Mouse (Mus musculus): ENCODE measurements around the gene Fam189b. TPM values are rescaled to one million over a fixed set of nuclear protein-coding genes. Genes with fewer than 3 reads are reported as not detected.

Gene Fam189b
- total RNA-seq, 2 experiments from 2014 or later: 13.4 to 16.4 TPM

GRCm38 (mm10) chr3:89165268-89165870 lies 17.6 kb upstream of the Fam189b start:
- DNase-seq: no peak

- no peak for DNase-seq
Observed at GRCm38 (mm10) chr3:89166945-89167344, 16.0 kb upstream of the Fam189b start.

- no peak for DNase-seq
Observed at GRCm38 (mm10) chr3:89174844-89175243, 8.1 kb upstream of the Fam189b start.

- DNase-seq: no peak
Observed at GRCm38 (mm10) chr3:89175544-89175943, 7.4 kb upstream of the Fam189b start.

- DNase-seq: no peak
Observed at GRCm38 (mm10) chr3:89176421-89176820, 6.5 kb upstream of the Fam189b start.

GRCm38 (mm10) chr3:89177242-89178106 lies 5.5 kb upstream of the Fam189b start, which contains the start of gene Scamp3:
Gene Scamp3 (plus strand): TSS chr3:89177473.
- DNase-seq: peak; percentile 89

GRCm38 (mm10) chr3:89178107-89178385 lies 4.9 kb upstream of the Fam189b start:
- DNase-seq: no peak

- no peak for DNase-seq
Observed at GRCm38 (mm10) chr3:89179056-89179455, 3.9 kb upstream of the Fam189b start.

GRCm38 (mm10) chr3:89181749-89182500 lies 1.0 kb upstream of the Fam189b start:
- no peak for DNase-seq

GRCm38 (mm10) chr3:89182531-89183057 lies 349 bp upstream of the Fam189b start:
- DNase-seq: no peak

- no peak for DNase-seq
Observed at GRCm38 (mm10) chr3:89183959-89184315, 994 bp downstream of the Fam189b start.

- no peak for DNase-seq
Observed at GRCm38 (mm10) chr3:89187197-89187596, 4.3 kb downstream of the Fam189b start.

GRCm38 (mm10) chr3:89187690-89188477 lies 4.9 kb downstream of the Fam189b start:
- DNase-seq: no peak

GRCm38 (mm10) chr3:89188478-89188875 lies 5.5 kb downstream of the Fam189b start:
- DNase-seq: no peak

- no peak for DNase-seq
Observed at GRCm38 (mm10) chr3:89190436-89190835, 7.5 kb downstream of the Fam189b start.

- DNase-seq: no peak
Observed at GRCm38 (mm10) chr3:89193351-89193750, 10.4 kb downstream of the Fam189b start.

- no peak for DNase-seq
Observed at GRCm38 (mm10) chr3:89193853-89194252, 10.9 kb downstream of the Fam189b start.

- DNase-seq: peak; percentile 90
Observed at GRCm38 (mm10) chr3:89195979-89196877, 13.3 kb downstream of the Fam189b start.

GRCm38 (mm10) chr3:89199839-89200238 lies 16.9 kb downstream of the Fam189b start:
- no peak for DNase-seq

- DNase-seq: peak; percentile 67
Observed at GRCm38 (mm10) chr3:89202253-89203141, 19.6 kb downstream of the Fam189b start, which contains the start of gene Gba. Gene Gba (plus strand): TSS chr3:89202928.
